Mouse (Mus musculus): ENCODE measurements around the gene Impg1.

Impg1 gene

GRCm38 (mm10) chr9:80465381-80465780, at the start of gene Impg1:
Gene Impg1 (minus strand): TSS chr9:80465481.
- no peak for DNase-seq (ENCODE audit: low spot score)

GRCm38 (mm10) chr9:80509464-80510153, 44.3 kb upstream of the Impg1 start:
- DNase-seq (ENCODE audit: low spot score), result no peak

DNA sequence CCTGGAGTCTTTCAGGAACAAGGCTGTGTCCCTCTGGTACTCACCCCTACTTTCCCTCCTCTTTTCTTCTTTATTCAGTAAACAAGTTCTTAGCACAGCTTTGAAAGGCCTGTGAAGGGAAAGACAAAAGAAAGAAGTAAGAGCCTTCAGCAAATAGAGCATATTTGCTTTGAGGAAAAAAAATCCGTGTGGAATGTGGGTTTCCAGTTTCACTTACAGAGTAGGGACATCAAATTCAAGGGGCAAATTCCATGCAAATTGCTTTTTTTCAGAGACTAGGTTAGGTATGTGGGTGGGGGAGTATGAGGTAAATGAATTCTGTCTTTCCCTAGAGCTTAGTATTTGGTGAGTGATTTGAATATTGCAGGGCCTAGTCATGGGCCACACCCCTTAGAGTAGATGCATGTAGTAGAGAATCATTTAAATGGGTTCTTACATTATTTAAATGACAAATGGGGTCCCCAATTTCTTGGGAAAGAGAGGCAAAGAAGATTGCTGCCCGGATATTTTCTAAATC, 39.3 kb upstream of the Impg1 start:
- DNase-seq (ENCODE audit: low spot score), result no peak

DNA sequence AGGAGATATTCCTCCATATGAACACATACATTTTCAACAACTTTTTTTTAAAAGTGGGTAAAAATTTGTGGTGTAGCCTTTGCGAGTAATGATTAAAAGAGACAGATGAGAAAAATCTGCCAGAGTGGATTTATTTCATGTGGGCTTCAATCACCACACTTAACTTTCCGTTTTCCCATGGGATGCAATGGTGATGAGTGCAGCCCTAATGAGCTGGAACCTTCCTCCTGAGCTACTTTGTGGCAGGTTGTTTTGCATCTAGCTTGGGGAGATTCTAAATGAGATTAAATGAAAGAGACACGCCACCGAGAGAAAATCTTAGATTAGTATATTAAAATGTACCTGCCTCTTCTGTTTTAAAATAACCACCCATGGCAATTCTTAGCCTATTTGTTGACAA, 26.3 kb upstream of the Impg1 start:
- no peak for DNase-seq (ENCODE audit: low spot score)

GRCm38 (mm10) chr9:80460420-80460819, 4.9 kb downstream of the Impg1 start:
- no peak for DNase-seq (ENCODE audit: low spot score)

DNA sequence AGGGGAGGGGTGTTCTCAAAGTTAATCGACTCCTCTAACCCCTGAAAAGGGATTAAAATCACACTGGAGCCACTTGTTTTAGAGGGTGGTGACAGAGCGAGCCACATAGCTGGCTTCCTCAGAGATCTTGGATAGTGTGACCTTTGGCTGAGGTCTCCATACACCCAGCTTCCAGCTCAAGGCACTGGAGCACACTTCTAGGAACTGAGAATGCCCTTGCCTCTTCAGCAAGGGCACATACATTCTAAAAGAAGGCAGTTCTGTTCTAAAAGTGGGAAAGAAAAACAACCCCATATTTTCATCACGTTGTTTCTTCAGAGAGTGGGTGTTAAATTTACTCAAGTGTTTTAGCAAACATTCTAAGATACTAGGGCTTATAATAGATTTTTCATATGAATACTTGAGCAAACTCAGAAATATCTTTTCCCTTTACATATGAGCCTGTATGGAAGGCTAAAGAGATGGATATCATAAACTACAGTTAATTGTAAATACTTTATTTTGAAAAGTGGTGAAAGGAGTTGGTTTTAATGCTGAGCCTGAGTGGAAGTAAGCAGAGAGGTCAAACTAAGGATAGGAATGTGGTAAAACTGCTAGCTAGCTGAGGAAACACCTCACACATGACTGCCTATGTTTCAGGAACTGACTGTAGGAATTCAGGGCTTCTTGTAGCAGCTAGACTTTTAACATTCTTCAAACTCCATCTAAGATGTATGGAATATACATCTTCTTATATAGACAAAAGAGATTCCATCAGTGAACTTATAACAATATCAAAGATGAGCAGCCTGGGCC, 14.6 kb downstream of the Impg1 start:
- DNase-seq (ENCODE audit: low spot score), result no peak

- DNase-seq (ENCODE audit: low spot score), result no peak
Measured at GRCm38 (mm10) chr9:80441096-80441710, 24.1 kb downstream of the Impg1 start.

- no peak for DNase-seq (ENCODE audit: low spot score)
Measured at GRCm38 (mm10) chr9:80391404-80391803, 73.9 kb downstream of the Impg1 start.

- DNase-seq (ENCODE audit: low spot score), result no peak
Measured at GRCm38 (mm10) chr9:80391002-80391401, 74.3 kb downstream of the Impg1 start.

GRCm38 (mm10) chr9:80387890-80388289, 77.4 kb downstream of the Impg1 start:
- no peak for DNase-seq (ENCODE audit: low spot score)

- DNase-seq (ENCODE audit: low spot score), result no peak
Measured at GRCm38 (mm10) chr9:80386492-80386891, 78.8 kb downstream of the Impg1 start.

GRCm38 (mm10) chr9:80386000-80386399, 79.3 kb downstream of the Impg1 start:
- no peak for DNase-seq (ENCODE audit: low spot score)

- DNase-seq (ENCODE audit: low spot score), result no peak
Measured at GRCm38 (mm10) chr9:80382711-80383110, 82.6 kb downstream of the Impg1 start.

- no peak for DNase-seq (ENCODE audit: low spot score)
Measured at GRCm38 (mm10) chr9:80380078-80380645, 85.1 kb downstream of the Impg1 start.

- no peak for DNase-seq (ENCODE audit: low spot score)
Measured at GRCm38 (mm10) chr9:80374100-80374499, 91.2 kb downstream of the Impg1 start.

- no peak for DNase-seq (ENCODE audit: low spot score)
Measured at GRCm38 (mm10) chr9:80373304-80373739, 92.0 kb downstream of the Impg1 start.

DNA sequence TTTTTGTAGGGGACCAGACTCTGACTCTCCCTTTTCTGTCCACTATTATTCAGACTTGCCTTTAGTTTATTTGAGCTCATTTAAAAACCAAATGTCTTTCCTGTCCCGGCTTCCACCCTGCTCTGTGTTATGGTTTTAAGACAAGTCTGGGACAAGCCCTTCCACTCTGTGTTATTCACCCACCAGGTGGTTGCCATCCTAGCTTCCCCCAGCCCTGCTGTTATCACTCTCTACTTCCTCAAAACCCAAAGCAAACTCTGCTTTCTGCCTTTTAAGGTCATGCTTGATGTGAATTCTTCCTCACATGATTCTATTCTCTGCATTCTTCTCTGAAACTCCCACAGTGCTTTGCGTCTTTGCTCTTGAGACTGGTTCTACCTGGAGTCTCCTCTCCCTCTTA, 96.6 kb downstream of the Impg1 start:
- DNase-seq (ENCODE audit: low spot score), result no peak

GRCm38 (mm10) chr9:80367520-80368204, 97.6 kb downstream of the Impg1 start:
- DNase-seq (ENCODE audit: low spot score), result no peak

GRCm38 (mm10) chr9:80360063-80360462, 105.2 kb downstream of the Impg1 start:
- no peak for DNase-seq (ENCODE audit: low spot score)

GRCm38 (mm10) chr9:80351678-80352331, 113.5 kb downstream of the Impg1 start:
- no peak for DNase-seq (ENCODE audit: low spot score)

DNA sequence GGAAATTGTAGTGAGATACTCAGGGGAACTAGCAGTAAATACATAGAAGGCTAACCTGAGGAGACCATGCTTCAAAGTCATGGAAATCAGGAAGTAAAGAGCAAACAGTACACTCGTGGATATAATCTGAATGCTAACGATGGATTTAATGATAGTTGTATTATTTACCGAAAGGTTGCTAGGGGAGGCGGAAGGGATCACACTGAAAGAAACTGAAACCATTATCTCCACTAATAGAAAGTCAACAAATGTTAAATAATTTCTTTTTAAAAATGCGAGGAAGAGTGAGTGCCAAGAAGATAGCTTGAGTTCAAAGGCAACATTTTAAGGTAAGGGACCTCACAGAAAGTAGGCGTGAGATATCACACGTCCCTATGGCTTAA, 114.0 kb downstream of the Impg1 start:
- no peak for DNase-seq (ENCODE audit: low spot score)

Data from left cerebral cortex, adult 11 months (tissue).